Mouse (Mus musculus): ENCODE measurements around the gene Filip1. TPM values are rescaled to one million over a fixed set of nuclear protein-coding genes. Genes with fewer than 3 reads are reported as not detected.
"Not testable (repeated sequence)": the region's sequence is repeated elsewhere in the genome, so short reads cannot be mapped to it uniquely, and the experiment has no call there.

The Filip1 gene
- total and polyA plus RNA-seq, 3 experiments = not detected

- TF ChIP-seq GATA1 (IDR thresholded peaks at IDR 0.05; ENCODE audit: low read depth, low read length) (peak; percentile 62), TBP (IDR thresholded peaks at IDR 0.05; ENCODE audit: low read depth, low read length) (peak; percentile 91)
- H3K9ac ChIP-seq (ENCODE audit: control insufficient read depth, low read depth, low read length, poor library complexity, severe bottlenecking); H3K79me2 ChIP-seq (ENCODE audit: control insufficient read depth, insufficient read depth, low read length, poor library complexity); H3K4me1 ChIP-seq (ENCODE audit: control insufficient read depth in 1 of 2, insufficient read depth in 2 of 2, low read length in 2 of 2); H3K36me3 ChIP-seq (ENCODE audit: control insufficient read depth in 1 of 2, insufficient read depth in 2 of 2, low read length in 2 of 2); H3K27me3 ChIP-seq (ENCODE audit: control insufficient read depth in 1 of 2, insufficient read depth in 2 of 2, low read length in 2 of 2); H3K27ac ChIP-seq (ENCODE audit: control insufficient read depth, low read depth, low read length); H3K4me3 ChIP-seq (ENCODE audit: control insufficient read depth in 1 of 2, insufficient read depth in 1 of 2, low read depth in 2 of 2, low read length in 2 of 2); H3K9me3 ChIP-seq (replicated peaks; ENCODE audit: insufficient read depth, low read length): not testable (repeated sequence)
- peak; percentile 20 for DNase-seq (ENCODE audit: low read depth, low spot score)
Measured at GRCm38 (mm10) chr9:80025347-80025746, 12.7 kb upstream of the Filip1 start.

GRCm38 (mm10) chr9:80022821-80023220, 10.2 kb upstream of the Filip1 start:
- no peak overlapping the region for H3K9ac ChIP-seq (ENCODE audit: control insufficient read depth, low read depth, low read length, poor library complexity, severe bottlenecking)
- peaks cover 0 to 4% of the 10 kb centered on the region in 2 experiments; a peak in 2 of 4 replicates for H3K4me1 ChIP-seq (ENCODE audit: control insufficient read depth in 1 of 2, insufficient read depth in 2 of 2, low read length in 2 of 2)
- TF ChIP-seq MYB (IDR thresholded peaks at IDR 0.05; ENCODE audit: low read depth, low read length) (no peak), SIN3A (IDR thresholded peaks at IDR 0.05; ENCODE audit: low read length) (no peak), ZMIZ1 (IDR thresholded peaks at IDR 0.05; ENCODE audit: low read depth, low read length) (no peak), CTCF (IDR thresholded peaks at IDR 0.05 in 2 of 3, conservative IDR thresholded peaks at IDR 0.05 in 1 of 3; ENCODE audit: control insufficient read depth in 1 of 3, insufficient read depth in 1 of 3, low read depth in 2 of 3, low read length in 3 of 3, poor library complexity in 1 of 3, severe bottlenecking in 1 of 3) (no peak), GABPA (IDR thresholded peaks at IDR 0.05; ENCODE audit: low read depth, low read length) (no peak), CHD1 (IDR thresholded peaks at IDR 0.05; ENCODE audit: low read depth, low read length) (no peak), ETS1 (IDR thresholded peaks at IDR 0.05; ENCODE audit: low read depth, low read length) (no peak), POLR2AphosphoS5 (IDR thresholded peaks at IDR 0.05; ENCODE audit: borderline replicate concordance, low read depth, low read length) (no peak), RAD21 (IDR thresholded peaks at IDR 0.05; ENCODE audit: low read depth, low read length) (no peak)
- no peaks in the 10 kb centered on the region for H3K79me2 ChIP-seq (ENCODE audit: control insufficient read depth, insufficient read depth, low read length, poor library complexity)
- H3K27ac ChIP-seq (ENCODE audit: control insufficient read depth, low read depth, low read length) = no peak overlapping the region
- no peak overlapping the region for H3K4me3 ChIP-seq (ENCODE audit: control insufficient read depth in 1 of 2, insufficient read depth in 1 of 2, low read depth in 2 of 2, low read length in 2 of 2)
- no peak for DNase-seq (ENCODE audit: low read depth, low spot score)
- H3K9me3 ChIP-seq (replicated peaks; ENCODE audit: insufficient read depth, low read length) = no peaks in the 10 kb centered on the region
- no peaks in the 10 kb centered on the region for H3K36me3 ChIP-seq (ENCODE audit: control insufficient read depth in 1 of 2, insufficient read depth in 2 of 2, low read length in 2 of 2)
- no peaks in the 10 kb centered on the region for H3K27me3 ChIP-seq (ENCODE audit: control insufficient read depth in 1 of 2, insufficient read depth in 2 of 2, low read length in 2 of 2)

- H3K27me3 ChIP-seq (ENCODE audit: control insufficient read depth in 1 of 2, insufficient read depth in 2 of 2, low read length in 2 of 2) = no peaks in the 10 kb centered on the region
- no peaks in the 10 kb centered on the region for H3K36me3 ChIP-seq (ENCODE audit: control insufficient read depth in 1 of 2, insufficient read depth in 2 of 2, low read length in 2 of 2)
- TF ChIP-seq ETS1 (IDR thresholded peaks at IDR 0.05; ENCODE audit: low read depth, low read length) = no peak
- TF ChIP-seq ZKSCAN1 (IDR thresholded peaks at IDR 0.05; ENCODE audit: low read depth, low read length) = no peak
- no peak for TF ChIP-seq MAFK (IDR thresholded peaks at IDR 0.05; ENCODE audit: borderline replicate concordance, low read depth, low read length)
- no peak overlapping the region for H3K27ac ChIP-seq (ENCODE audit: control insufficient read depth, low read depth, low read length)
- no peaks in the 10 kb centered on the region for H3K79me2 ChIP-seq (ENCODE audit: control insufficient read depth, insufficient read depth, low read length, poor library complexity)
- peak; percentile 19 for DNase-seq (ENCODE audit: low read depth, low spot score)
- H3K4me3 ChIP-seq (ENCODE audit: control insufficient read depth in 1 of 2, insufficient read depth in 1 of 2, low read depth in 2 of 2, low read length in 2 of 2) = no peak overlapping the region
- no peak overlapping the region for H3K9ac ChIP-seq (ENCODE audit: control insufficient read depth, low read depth, low read length, poor library complexity, severe bottlenecking)
- peaks cover 0 to 4% of the 10 kb centered on the region in 2 experiments; a peak in 2 of 4 replicates for H3K4me1 ChIP-seq (ENCODE audit: control insufficient read depth in 1 of 2, insufficient read depth in 2 of 2, low read length in 2 of 2)
- no peaks in the 10 kb centered on the region for H3K9me3 ChIP-seq (replicated peaks; ENCODE audit: insufficient read depth, low read length)
Measured at GRCm38 (mm10) chr9:80021648-80022047, 9.0 kb upstream of the Filip1 start.

Measured in MEL (cell line).